Mouse (Mus musculus) neural tube, embryonic 15.5 days (tissue): ENCODE measurements at regions not wholly inside any gene's neighbourhood (a gene's known extent, or its start where the extent isn't known, plus 50 kb on each side); places are given as distances from the start of the nearest gene placed in this dataset.
"Not testable (repeated sequence)": the region's sequence is repeated elsewhere in the genome, so short reads cannot be mapped to it uniquely, and the experiment has no call there.

Source experiments
- ATAC-seq: fragments of 200-750 bp; cut with Nextera tagmentation; 2 replicates; pipeline ENCODE4 v1.8.0; 2017; ENCODE audit warnings: mild to moderate bottlenecking, moderate TSS enrichment, moderate library complexity; ENCODE audit not compliant: low FRiP score
- H3K27ac ChIP-seq: fragments of 300-500 bp; sonication (generic); replicated peaks from 2 replicates; pipeline ENCODE4 v1.5.1; 2015; ENCODE audit warnings: mild to moderate bottlenecking, inconsistent platforms
- H3K27me3 ChIP-seq: fragments of 300-500 bp; sonication (generic); replicated peaks from 2 replicates; pipeline ENCODE4 v1.6.1; 2015; ENCODE audit warnings: inconsistent platforms
- H3K36me3 ChIP-seq: fragments of 300-500 bp; sonication (generic); 2 replicates; pipeline ENCODE4 v1.6.1; 2015; ENCODE audit warnings: inconsistent platforms
- H3K4me1 ChIP-seq: fragments of 300-500 bp; sonication (generic); 2 replicates; pipeline ENCODE4 v1.6.1; 2015; ENCODE audit warnings: inconsistent platforms
- H3K4me2 ChIP-seq: fragments of 300-500 bp; sonication (generic); 2 replicates; pipeline ENCODE4 v1.6.1; 2015; ENCODE audit warnings: inconsistent platforms, mild to moderate bottlenecking, moderate library complexity
- H3K4me3 ChIP-seq: fragments of 300-500 bp; sonication (generic); replicated peaks from 2 replicates; pipeline ENCODE4 v1.5.1; 2015; ENCODE audit warnings: mild to moderate bottlenecking, inconsistent platforms
- H3K9ac ChIP-seq: fragments of 300-500 bp; sonication (generic); replicated peaks from 2 replicates; pipeline ENCODE4 v1.6.1; 2015; ENCODE audit warnings: mild to moderate bottlenecking, inconsistent platforms
- H3K9me3 ChIP-seq: fragments of 300-500 bp; sonication (generic); replicated peaks from 2 replicates; pipeline ENCODE4 v1.6.1; 2016; ENCODE audit warnings: inconsistent platforms
- WGBS: fragments of 180-500 bp; shearing (Covaris S2); methylation state at CpG from one replicate; pipeline ENCODE4 v1.1.7; 2015; ENCODE audit warnings: mixed read lengths; 5-methylcytosine and 5-hydroxymethylcytosine counted together

GRCm38 (mm10) chr6:68977959-68978358 is 1442.4 kb upstream of the Tacstd2 start:
- no peak overlapping the region for H3K4me3 ChIP-seq
- no peaks in the 10 kb centered on the region for H3K9me3 ChIP-seq
- no peak overlapping the region for H3K9ac ChIP-seq
- no peaks in the 10 kb centered on the region for H3K4me1 ChIP-seq
- no peaks in the 10 kb centered on the region for H3K27me3 ChIP-seq
- H3K27ac ChIP-seq: no peak overlapping the region
- H3K36me3 ChIP-seq: no peaks in the 10 kb centered on the region
- H3K4me2 ChIP-seq: no peak overlapping the region
- no peak for ATAC-seq

- no peaks in the 10 kb centered on the region for H3K36me3 ChIP-seq
- H3K9ac ChIP-seq: no peak overlapping the region
- H3K4me1 ChIP-seq: no peaks in the 10 kb centered on the region
- no peak overlapping the region for H3K4me3 ChIP-seq
- no peak for ATAC-seq
- no peaks in the 10 kb centered on the region for H3K27me3 ChIP-seq
- no peak overlapping the region for H3K4me2 ChIP-seq
- H3K9me3 ChIP-seq: no peaks in the 10 kb centered on the region
- no peak overlapping the region for H3K27ac ChIP-seq
Measured at GRCm38 (mm10) chr6:68964012-68964411, 1428.4 kb upstream of the Tacstd2 start.

GRCm38 (mm10) chr6:68938104-68938503 is 1402.5 kb upstream of the Tacstd2 start:
- not testable (repeated sequence) for H3K36me3 ChIP-seq, H3K27ac ChIP-seq, H3K9ac ChIP-seq, H3K4me3 ChIP-seq, H3K4me2 ChIP-seq, H3K4me1 ChIP-seq, H3K9me3 ChIP-seq, H3K27me3 ChIP-seq, ATAC-seq

GRCm38 (mm10) chr6:68931860-68932259 is 1396.3 kb upstream of the Tacstd2 start:
- H3K4me1 ChIP-seq, H3K9ac ChIP-seq, ATAC-seq, H3K4me3 ChIP-seq, H3K9me3 ChIP-seq, H3K27me3 ChIP-seq, H3K36me3 ChIP-seq, H3K27ac ChIP-seq, H3K4me2 ChIP-seq: not testable (repeated sequence)

GRCm38 (mm10) chr6:68915536-68915935 is 1379.9 kb upstream of the Tacstd2 start:
- no peaks in the 10 kb centered on the region for H3K36me3 ChIP-seq
- H3K4me3 ChIP-seq: no peak overlapping the region
- H3K27ac ChIP-seq: no peak overlapping the region
- H3K4me2 ChIP-seq: no peak overlapping the region
- H3K9me3 ChIP-seq: no peaks in the 10 kb centered on the region
- ATAC-seq: no peak
- H3K4me1 ChIP-seq: no peaks in the 10 kb centered on the region
- H3K27me3 ChIP-seq: no peaks in the 10 kb centered on the region
- H3K9ac ChIP-seq: no peak overlapping the region

- Histone ChIP-seq H3K4me1 (no peaks in the 10 kb centered on the region), H3K9me3 (no peaks in the 10 kb centered on the region), H3K4me3 (no peak overlapping the region), H3K4me2 (no peak overlapping the region), H3K27me3 (no peaks in the 10 kb centered on the region), H3K36me3 (no peaks in the 10 kb centered on the region), H3K9ac (no peak overlapping the region), H3K27ac (no peak overlapping the region)
- WGBS: 91% methylated on average over 1 of the region's 1 CpGs
- no peak for ATAC-seq
Measured at GRCm38 (mm10) chr6:68884130-68884529, 1348.5 kb upstream of the Tacstd2 start.

GRCm38 (mm10) chr6:68852761-68853160 is 1317.2 kb upstream of the Tacstd2 start:
- not testable (repeated sequence) for H3K4me3 ChIP-seq, H3K27me3 ChIP-seq, H3K4me2 ChIP-seq, ATAC-seq, H3K36me3 ChIP-seq, H3K9ac ChIP-seq, H3K4me1 ChIP-seq, H3K27ac ChIP-seq, H3K9me3 ChIP-seq

GRCm38 (mm10) chr6:68852286-68852685 is 1316.7 kb upstream of the Tacstd2 start:
- H3K9me3 ChIP-seq: no peaks in the 10 kb centered on the region
- H3K4me3 ChIP-seq: no peak overlapping the region
- no peaks in the 10 kb centered on the region for H3K4me1 ChIP-seq
- no peaks in the 10 kb centered on the region for H3K27me3 ChIP-seq
- ATAC-seq: no peak
- no peak overlapping the region for H3K9ac ChIP-seq
- H3K4me2 ChIP-seq: no peak overlapping the region
- 88% methylated on average over 2 of the region's 2 CpGs for WGBS
- H3K36me3 ChIP-seq: no peaks in the 10 kb centered on the region
- no peak overlapping the region for H3K27ac ChIP-seq

GRCm38 (mm10) chr6:68835186-68835585 is 1299.6 kb upstream of the Tacstd2 start:
- no peak for ATAC-seq
- 66% methylated on average over 1 of the region's 1 CpGs for WGBS
- Histone ChIP-seq H3K27me3 (no peaks in the 10 kb centered on the region), H3K27ac (no peak overlapping the region), H3K4me3 (no peak overlapping the region), H3K4me2 (no peak overlapping the region), H3K9me3 (no peaks in the 10 kb centered on the region), H3K9ac (no peak overlapping the region), H3K4me1 (no peaks in the 10 kb centered on the region), H3K36me3 (no peaks in the 10 kb centered on the region)

GRCm38 (mm10) chr6:68834633-68835032 is 1299.0 kb upstream of the Tacstd2 start:
- 75% methylated on average over 4 of the region's 4 CpGs for WGBS
- Histone ChIP-seq H3K27ac (no peak overlapping the region), H3K27me3 (no peaks in the 10 kb centered on the region), H3K36me3 (no peaks in the 10 kb centered on the region), H3K4me3 (no peak overlapping the region), H3K4me2 (no peak overlapping the region), H3K4me1 (no peaks in the 10 kb centered on the region), H3K9me3 (no peaks in the 10 kb centered on the region), H3K9ac (no peak overlapping the region)
- no peak for ATAC-seq

- not testable (repeated sequence) for H3K27ac ChIP-seq, H3K9me3 ChIP-seq, H3K4me2 ChIP-seq, ATAC-seq, H3K4me1 ChIP-seq, H3K27me3 ChIP-seq, H3K9ac ChIP-seq, H3K4me3 ChIP-seq, H3K36me3 ChIP-seq
- WGBS: 97% methylated on average over 1 of the region's 1 CpGs
Measured at GRCm38 (mm10) chr6:68828460-68828859, 1292.9 kb upstream of the Tacstd2 start.

GRCm38 (mm10) chr6:68813346-68813745 is 1277.8 kb upstream of the Tacstd2 start:
- 84% methylated on average over 3 of the region's 3 CpGs for WGBS
- Histone ChIP-seq H3K27me3 (no peaks in the 10 kb centered on the region), H3K36me3 (no peaks in the 10 kb centered on the region), H3K4me3 (no peak overlapping the region), H3K9me3 (no peaks in the 10 kb centered on the region), H3K4me1 (no peaks in the 10 kb centered on the region), H3K4me2 (no peak overlapping the region), H3K27ac (no peak overlapping the region), H3K9ac (no peak overlapping the region)
- no peak for ATAC-seq

GRCm38 (mm10) chr6:68799205-68799604 is 1263.6 kb upstream of the Tacstd2 start:
- not testable (repeated sequence) for H3K9ac ChIP-seq, ATAC-seq, H3K4me1 ChIP-seq, H3K4me3 ChIP-seq, H3K27me3 ChIP-seq, H3K36me3 ChIP-seq, H3K27ac ChIP-seq, H3K9me3 ChIP-seq, H3K4me2 ChIP-seq
- WGBS: 91% methylated on average over 19 of the region's 19 CpGs
